In genomic region chr17:34287648-34288047, GRCm38 (mm10) we compare ENCODE assay signal across 7 mouse cellular contexts. TPM values are rescaled to one million over a fixed set of nuclear protein-coding genes. Genes with fewer than 3 reads are reported as not detected.
DNase-seq lines count a peak whose midpoint lies in the region; ATAC-seq and TF ChIP-seq lines count a peak whose summit lies in the region.

Gene H2-Aa (minus strand): TSS chr17:34287823.

- intact Hi-C loops in heart, postnatal 36 days (cut with DNase I): no loop called here

- no peak for ATAC-seq in erythroblast, adult 5-6 weeks (replicated peaks; ENCODE audit: low FRiP score, poor library complexity, severe bottlenecking)

- H3K36me3 ChIP-seq in spleen, adult 2 months (ENCODE audit: control insufficient read depth, insufficient read depth, low read length): peaks cover 26% of the 10 kb centered on the region

- peak; percentile 88 for TF ChIP-seq POLR2A in spleen, adult 2 months (IDR thresholded peaks at IDR 0.05; ENCODE audit: low read depth, low read length)

- TF ChIP-seq CTCF in spleen, adult 2 months (IDR thresholded peaks at IDR 0.05; ENCODE audit: extremely low read depth, insufficient read depth, insufficient read length, insufficient replicate concordance): no peak

- DNase-seq in MEL-GATA-1-ER (ENCODE audit: extremely low read depth, low read depth): peak; percentile 58
- peak; percentile 90 for DNase-seq in adrenal gland, postnatal 14 days
- peak; percentile 82 to 84 for DNase-seq in heart, postnatal 36 days
- peak; percentile 89 for DNase-seq in layer of hippocampus, adult 9-11 months
- DNase-seq in lung, postnatal 4 days: peak; percentile 80 to 91
- peak; percentile 90 to 98 for DNase-seq in spleen, adult 2 months (ENCODE audit: low read depth in 1 of 2, low spot score in 2 of 2)

- H3K4me1 ChIP-seq in spleen, adult 2 months (ENCODE audit: control insufficient read depth, insufficient read depth, insufficient read length): peaks cover 20% of the 10 kb centered on the region; the same call in 1 of the 2 replicates

- H3K27me3 ChIP-seq in spleen, adult 2 months (ENCODE audit: control insufficient read depth, insufficient read depth, low read length): no peaks in the 10 kb centered on the region

- peak within 1 kb of the TSS; percentile 99 for H3K27ac ChIP-seq in spleen, adult 2 months (ENCODE audit: insufficient read depth, low read length)

- WGBS in spleen, adult 2 months: 21% methylated on average over 8 of the region's 8 CpGs

- peak within 1 kb of the TSS; percentile 89 for H3K4me3 ChIP-seq in spleen, adult 2 months (ENCODE audit: extremely low read depth, insufficient read depth, insufficient read length)

RNA-seq across cellular contexts. Expression of gene H2-Aa, which starts in this region (rescaled TPM):
- 21.7 and 108 TPM in 2 replicates for total RNA-seq in adrenal gland, postnatal 14 days (2021)
- 92.2 and 127 TPM in 2 replicates for total RNA-seq in erythroblast, adult 5-6 weeks (2015; ENCODE audit: low replicate concordance)
- 32.1 and 32.2 TPM in 2 replicates for total RNA-seq in erythroblast, adult 5-6 weeks (2017; ENCODE audit: low replicate concordance)
- 10 to 100 TPM; 21.8 to 44.6 TPM for total RNA-seq in heart, postnatal 36 days (2021)
- 1,846 and 1,869 TPM in 2 replicates for polyA plus RNA-seq in spleen, adult 2 months (2012; rRNA removed)
